Mouse (Mus musculus) heart, embryonic 11.5 days (tissue): ENCODE data around the gene Fam155a. TPM values are rescaled to one million over a fixed set of nuclear protein-coding genes. Genes with fewer than 3 reads are reported as not detected.
"Not testable (repeated sequence)": the region's sequence is repeated elsewhere in the genome, so short reads cannot be mapped to it uniquely, and the experiment has no call there.

Experiments
- ATAC-seq: fragments of 200-750 bp; cut with Nextera tagmentation; replicated peaks from 2 replicates; pipeline ENCODE4 v1.8.0; 2017; ENCODE audit warnings: moderate library complexity; ENCODE audit not compliant: insufficient number of reproducible peaks, low FRiP score, low TSS enrichment
- H3K27ac ChIP-seq: fragments of 300-500 bp; sonication (generic); 2 replicates; pipeline ENCODE4 v1.5.1; 2014; ENCODE audit warnings: mild to moderate bottlenecking, low read depth, low read length
- H3K27me3 ChIP-seq: fragments of 300-500 bp; sonication (generic); 2 replicates; pipeline ENCODE4 v1.6.1; 2014; ENCODE audit warnings: mild to moderate bottlenecking, low read length, mixed read lengths; ENCODE audit not compliant: control insufficient read depth, insufficient read depth
- H3K36me3 ChIP-seq: fragments of 300-500 bp; sonication (generic); 2 replicates; pipeline ENCODE4 v1.6.1; 2014; ENCODE audit warnings: mild to moderate bottlenecking, low read length, moderate library complexity, mixed read lengths; ENCODE audit not compliant: control insufficient read depth, insufficient read depth
- H3K4me1 ChIP-seq: fragments of 300-500 bp; sonication (generic); 2 replicates; pipeline ENCODE4 v1.6.1; 2014; ENCODE audit warnings: low read length; ENCODE audit not compliant: control insufficient read depth, insufficient read depth
- H3K4me2 ChIP-seq: fragments of 300-500 bp; sonication (generic); 2 replicates; pipeline ENCODE4 v1.6.1; 2014; ENCODE audit warnings: mild to moderate bottlenecking, moderate library complexity
- H3K4me3 ChIP-seq: fragments of 300-500 bp; sonication (generic); 2 replicates; pipeline ENCODE4 v1.5.1; 2014; ENCODE audit warnings: low read depth, low read length
- H3K9ac ChIP-seq: fragments of 300-500 bp; sonication (generic); 2 replicates; pipeline ENCODE4 v1.6.1; 2014; ENCODE audit warnings: mild to moderate bottlenecking, low read depth, low read length, moderate library complexity
- H3K9me3 ChIP-seq: fragments of 300-500 bp; sonication (generic); replicated peaks from 2 replicates; pipeline ENCODE4 v1.6.1; 2016; ENCODE audit warnings: low read length; ENCODE audit not compliant: control insufficient read depth
- WGBS: fragments of 180-500 bp; shearing (Covaris S2); extraction: QIAGEN DNeasy Blood & Tissue Kit; methylation state at CpG from one replicate; pipeline ENCODE4 v1.1.7; 2014; ENCODE audit not compliant: insufficient replicate concordance; 5-methylcytosine and 5-hydroxymethylcytosine counted together
- polyA plus RNA-seq: library from polyadenylated mRNA; unstranded; fragments of >200 nt; fragmentation: Nextera tagmentation; extraction: Ambion mirVana; gene quantifications from 2 replicates; pipeline ENCODE4 v1.2.1, GENCODE M21; 2014

Fam155a gene
- polyA plus RNA-seq, 1 experiment from 2014 or later, result 0.59 TPM

GRCm38 (mm10) chr8:9769061-9769460 is 1.9 kb downstream of the Fam155a start:
- Histone ChIP-seq H3K4me3 (no peak overlapping the region), H3K36me3 (no peaks in the 10 kb centered on the region), H3K4me1 (peaks cover 12% of the 10 kb centered on the region; the same call in 1 of the 2 replicates), H3K9ac (no peak overlapping the region), H3K27ac (no peak overlapping the region), H3K27me3 (peaks cover 38% of the 10 kb centered on the region), H3K9me3 (no peaks in the 10 kb centered on the region), H3K4me2 (no peak overlapping the region)
- ATAC-seq, result no peak
- WGBS, result 23% methylated on average over 6 of the region's 6 CpGs

- no peaks in the 10 kb centered on the region for H3K27me3 ChIP-seq
- no peak for ATAC-seq
- no peak overlapping the region for H3K27ac ChIP-seq
- H3K4me3 ChIP-seq, result no peak overlapping the region
- H3K4me2 ChIP-seq, result no peak overlapping the region
- H3K9ac ChIP-seq, result no peak overlapping the region
- H3K4me1 ChIP-seq, result 0 out of 2 replicates have a peak, but pooled peaks cover 3% of the 10 kb centered on the region
- 73% methylated on average over 5 of the region's 5 CpGs for WGBS
- H3K36me3 ChIP-seq, result no peaks in the 10 kb centered on the region
- no peaks in the 10 kb centered on the region for H3K9me3 ChIP-seq
These were observed 35.8 kb downstream of the Fam155a start for GRCm38 (mm10) chr8:9735169-9735568.

GRCm38 (mm10) chr8:9709791-9710190 is 61.2 kb downstream of the Fam155a start:
- H3K27ac ChIP-seq, result no peak overlapping the region
- no peaks in the 10 kb centered on the region for H3K27me3 ChIP-seq
- no peak for ATAC-seq
- H3K36me3 ChIP-seq, result no peaks in the 10 kb centered on the region
- no peak overlapping the region for H3K9ac ChIP-seq
- H3K4me3 ChIP-seq, result no peak overlapping the region
- no peak overlapping the region for H3K4me2 ChIP-seq
- WGBS, result 83% methylated on average over 4 of the region's 4 CpGs
- H3K9me3 ChIP-seq, result no peaks in the 10 kb centered on the region
- no peaks in the 10 kb centered on the region for H3K4me1 ChIP-seq

- Histone ChIP-seq H3K4me2 (no peak overlapping the region), H3K36me3 (no peaks in the 10 kb centered on the region), H3K4me3 (no peak overlapping the region), H3K27me3 (no peaks in the 10 kb centered on the region), H3K9ac (no peak overlapping the region), H3K27ac (no peak overlapping the region), H3K4me1 (no peaks in the 10 kb centered on the region), H3K9me3 (no peaks in the 10 kb centered on the region)
- 61% methylated on average over 8 of the region's 8 CpGs for WGBS
- ATAC-seq, result no peak
These were observed 63.5 kb downstream of the Fam155a start for GRCm38 (mm10) chr8:9707433-9707832.

- ATAC-seq, result no peak
- WGBS, result 84% methylated on average over 2 of the region's 2 CpGs
- H3K27ac ChIP-seq, result no peak overlapping the region
- H3K4me2 ChIP-seq, result no peak overlapping the region
- no peaks in the 10 kb centered on the region for H3K27me3 ChIP-seq
- no peak overlapping the region for H3K9ac ChIP-seq
- no peaks in the 10 kb centered on the region for H3K4me1 ChIP-seq
- H3K9me3 ChIP-seq, result no peaks in the 10 kb centered on the region
- no peak overlapping the region for H3K4me3 ChIP-seq
- no peaks in the 10 kb centered on the region for H3K36me3 ChIP-seq
These were observed 76.2 kb downstream of the Fam155a start for GRCm38 (mm10) chr8:9694794-9695193.

- ATAC-seq, result no peak
These were observed 78.6 kb downstream of the Fam155a start for GRCm38 (mm10) chr8:9692370-9692769.

GRCm38 (mm10) chr8:9660014-9660413 is 110.9 kb downstream of the Fam155a start:
- not testable (repeated sequence) for H3K4me1 ChIP-seq, H3K4me3 ChIP-seq, H3K9ac ChIP-seq, H3K27ac ChIP-seq, ATAC-seq, H3K9me3 ChIP-seq, H3K4me2 ChIP-seq, H3K27me3 ChIP-seq, H3K36me3 ChIP-seq
- WGBS, result 83% methylated on average over 3 of the region's 3 CpGs

More at GRCm38 (mm10) chr8:9692370-9692769, 78.6 kb downstream of the Fam155a start:
- no peaks in the 10 kb centered on the region for H3K4me1 ChIP-seq
- no peak overlapping the region for H3K4me3 ChIP-seq
- no peaks in the 10 kb centered on the region for H3K36me3 ChIP-seq
- no peak overlapping the region for H3K9ac ChIP-seq
- WGBS, result 41% methylated on average over 5 of the region's 5 CpGs
- no peaks in the 10 kb centered on the region for H3K27me3 ChIP-seq
- no peak overlapping the region for H3K27ac ChIP-seq
- H3K9me3 ChIP-seq, result no peaks in the 10 kb centered on the region
- H3K4me2 ChIP-seq, result peak overlapping the region; percentile 4; the same call in 1 of the 2 replicates

GRCm38 (mm10) chr8:9656901-9657300 is 114.1 kb downstream of the Fam155a start:
- Histone ChIP-seq H3K27me3 (no peaks in the 10 kb centered on the region), H3K27ac (no peak overlapping the region), H3K9ac (no peak overlapping the region), H3K36me3 (no peaks in the 10 kb centered on the region), H3K4me3 (no peak overlapping the region), H3K9me3 (no peaks in the 10 kb centered on the region), H3K4me2 (no peak overlapping the region), H3K4me1 (no peaks in the 10 kb centered on the region)
- no peak for ATAC-seq
- 87% methylated on average over 2 of the region's 2 CpGs for WGBS

- ATAC-seq, result no peak
- H3K9me3 ChIP-seq, result no peaks in the 10 kb centered on the region
- no peaks in the 10 kb centered on the region for H3K36me3 ChIP-seq
- no peak overlapping the region for H3K4me2 ChIP-seq
- H3K4me3 ChIP-seq, result no peak overlapping the region
- WGBS, result 77% methylated on average over 6 of the region's 6 CpGs
- no peak overlapping the region for H3K27ac ChIP-seq
- no peaks in the 10 kb centered on the region for H3K4me1 ChIP-seq
- no peak overlapping the region for H3K9ac ChIP-seq
- no peaks in the 10 kb centered on the region for H3K27me3 ChIP-seq
These were observed 116.1 kb downstream of the Fam155a start for GRCm38 (mm10) chr8:9654826-9655225.
